Mouse (Mus musculus) ES-CJ7 (cell line): ENCODE data around the gene Alg6.

Experiments used
- DNase-seq: peaks from one replicate; pipeline ENCODE4 v3.0.0; 2011; ENCODE audit warnings: low read depth, low spot score

Gene Alg6

GRCm38 (mm10) chr4:99714904-99715782, at the start of gene Alg6:
Gene Alg6 (plus strand): TSS chr4:99715664.
- DNase-seq, result peak; percentile 97

- peak; percentile 95 for DNase-seq
These were observed 45.1 kb upstream of the Alg6 start for GRCm38 (mm10) chr4:99670203-99670851.

GRCm38 (mm10) chr4:99675191-99675590, 40.3 kb upstream of the Alg6 start:
- peak; percentile 86 for DNase-seq

GRCm38 (mm10) chr4:99683941-99684340, 31.5 kb upstream of the Alg6 start:
- DNase-seq, result no peak

GRCm38 (mm10) chr4:99686308-99686707, 29.2 kb upstream of the Alg6 start:
- DNase-seq, result no peak

- no peak for DNase-seq
These were observed 2.8 kb upstream of the Alg6 start for GRCm38 (mm10) chr4:99712583-99713183.

- no peak for DNase-seq
These were observed 1.5 kb upstream of the Alg6 start for GRCm38 (mm10) chr4:99713971-99714370.

GRCm38 (mm10) chr4:99715783-99716416, 436 bp downstream of the Alg6 start:
- peak; percentile 41 for DNase-seq

- DNase-seq, result no peak
These were observed 2.4 kb downstream of the Alg6 start for GRCm38 (mm10) chr4:99717905-99718304.

GRCm38 (mm10) chr4:99724331-99724730, 8.9 kb downstream of the Alg6 start:
- DNase-seq, result no peak

GRCm38 (mm10) chr4:99725914-99726451, 10.5 kb downstream of the Alg6 start:
- DNase-seq, result no peak

- DNase-seq, result no peak
These were observed 24.4 kb downstream of the Alg6 start for GRCm38 (mm10) chr4:99739836-99740235.

- no peak for DNase-seq
These were observed 37.0 kb downstream of the Alg6 start for GRCm38 (mm10) chr4:99752426-99752825.

GRCm38 (mm10) chr4:99766303-99766702, 50.8 kb downstream of the Alg6 start:
- no peak for DNase-seq

- peak; percentile 59 for DNase-seq
These were observed 51.3 kb downstream of the Alg6 start for GRCm38 (mm10) chr4:99766753-99767152.

GRCm38 (mm10) chr4:99770555-99770954, 55.1 kb downstream of the Alg6 start:
- no peak for DNase-seq

GRCm38 (mm10) chr4:99773041-99773440, 57.6 kb downstream of the Alg6 start:
- DNase-seq, result no peak

- DNase-seq, result peak; percentile 28
These were observed 76.9 kb downstream of the Alg6 start for GRCm38 (mm10) chr4:99792365-99792764.
